Mouse (Mus musculus): Measurements from ENCODE around the gene Crygf.
"Not testable (repeated sequence)": the region's sequence is repeated elsewhere in the genome, so short reads cannot be mapped to it uniquely, and the experiment has no call there.

The Crygf gene

GRCm38 (mm10) chr1:65926294-65926693, at the start of gene Crygf:
TSS of gene Crygf (plus strand) at chr1:65926520.
- no peak for DNase-seq

GRCm38 (mm10) chr1:65925361-65926210, 734 bp upstream of the Crygf start:
- no peak for DNase-seq

GRCm38 (mm10) chr1:65926696-65927095, 376 bp downstream of the Crygf start:
- DNase-seq, result not testable (repeated sequence)

- DNase-seq, result no peak
Measured at GRCm38 (mm10) chr1:65930055-65930454, 3.7 kb downstream of the Crygf start.

- no peak for DNase-seq
Measured at GRCm38 (mm10) chr1:65932091-65932812, 5.9 kb downstream of the Crygf start.
